Mouse (Mus musculus): ENCODE measurements around the gene Mtmr12. TPM values are rescaled to one million over a fixed set of nuclear protein-coding genes. Genes with fewer than 3 reads are reported as not detected.

Mtmr12 gene
- polyA plus RNA-seq, 1 experiment from 2014 or later: 15.9 TPM

DNA sequence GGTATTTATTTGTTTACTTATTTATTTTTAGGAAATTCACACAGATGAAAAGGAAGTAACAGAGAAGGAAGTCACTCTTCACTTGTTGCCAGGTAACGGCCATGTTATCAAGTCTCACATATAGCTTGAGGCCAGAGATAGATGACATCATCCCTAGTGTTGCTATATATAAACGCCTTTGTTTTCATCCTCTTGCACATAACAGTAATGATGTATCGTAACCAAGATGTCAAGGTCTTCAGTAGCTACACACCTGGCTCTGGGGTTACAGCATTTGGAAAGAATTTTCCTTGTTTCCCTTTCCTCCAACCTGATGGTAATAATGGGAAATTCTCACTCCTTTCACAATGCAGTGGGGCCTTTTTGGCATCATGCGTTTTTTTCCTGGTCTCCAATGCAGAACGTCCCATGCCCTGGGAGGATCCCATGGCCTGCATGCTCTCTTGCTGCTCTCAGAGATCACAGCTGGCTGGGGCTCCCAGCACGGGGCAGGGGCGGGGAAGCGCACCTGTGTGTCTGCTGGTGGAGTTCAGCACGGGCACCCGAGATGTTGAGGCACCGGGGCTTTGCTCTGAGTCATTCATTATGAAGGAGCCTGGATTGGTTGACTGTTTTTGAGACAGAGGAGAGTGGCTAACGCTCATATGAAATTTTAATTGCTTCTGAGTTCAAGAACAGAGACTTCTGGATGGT is 25.6 kb downstream of the Mtmr12 start:
- H3K4me3 ChIP-seq: no peak overlapping the region
- no peaks in the 10 kb centered on the region for H3K9me3 ChIP-seq
- WGBS: 70% methylated on average over 12 of the region's 12 CpGs
- peaks cover 15% of the 10 kb centered on the region for H3K27me3 ChIP-seq (ENCODE audit: poor library complexity, severe bottlenecking)
- peak overlapping the region; percentile 67; the same call in 1 of the 2 replicates for H3K27ac ChIP-seq
- no peak for DNase-seq (ENCODE audit: extremely low spot score, low spot score)
- peaks cover 36% of the 10 kb centered on the region for H3K4me1 ChIP-seq
- peaks cover 27% of the 10 kb centered on the region for H3K36me3 ChIP-seq (replicated peaks)

DNA sequence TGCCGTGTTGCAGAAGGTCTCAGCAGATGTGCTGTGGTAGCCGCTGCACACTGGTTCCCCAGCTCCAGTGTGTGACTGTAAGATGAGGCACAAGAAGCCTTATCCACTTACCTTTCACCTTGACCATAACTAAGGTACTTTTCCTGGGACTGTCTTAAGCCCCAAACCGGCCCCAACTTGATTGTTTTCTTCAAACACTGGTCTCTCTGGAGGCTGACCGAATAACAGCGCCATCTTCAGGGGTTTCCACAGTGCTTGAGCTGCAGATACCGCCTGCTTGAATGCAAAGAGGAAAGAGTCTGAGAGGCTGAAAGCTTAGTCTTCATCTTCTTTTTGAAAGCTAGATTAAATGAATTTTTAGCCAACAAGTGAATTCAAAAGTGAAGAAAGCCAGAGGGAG is 26.6 kb downstream of the Mtmr12 start:
- DNase-seq (ENCODE audit: extremely low spot score, low spot score): no peak
- H3K27me3 ChIP-seq (ENCODE audit: poor library complexity, severe bottlenecking): 0 out of 2 replicates have a peak, but pooled peaks cover 5% of the 10 kb centered on the region
- 85% methylated on average over 6 of the region's 6 CpGs for WGBS

GRCm38 (mm10) chr15:12232429-12232828 is 27.6 kb downstream of the Mtmr12 start:
- peaks cover 35% of the 10 kb centered on the region for H3K4me1 ChIP-seq
- H3K9me3 ChIP-seq: no peaks in the 10 kb centered on the region
- DNase-seq (ENCODE audit: extremely low spot score, low spot score): no peak
- 85% methylated on average over 11 of the region's 11 CpGs for WGBS
- H3K4me3 ChIP-seq: no peak overlapping the region
- peaks cover 47% of the 10 kb centered on the region for H3K36me3 ChIP-seq (replicated peaks)
- 0 out of 2 replicates have a peak overlapping the region, but pooled peaks have one; percentile 25 for H3K27ac ChIP-seq
- no peaks in the 10 kb centered on the region for H3K27me3 ChIP-seq (ENCODE audit: poor library complexity, severe bottlenecking)

More for the DNA sequence above, 26.6 kb downstream of the Mtmr12 start:
- peaks cover 37% of the 10 kb centered on the region for H3K36me3 ChIP-seq (replicated peaks)
- H3K4me1 ChIP-seq: peaks cover 35% of the 10 kb centered on the region
- H3K27ac ChIP-seq: no peak overlapping the region
- H3K4me3 ChIP-seq: no peak overlapping the region
- H3K9me3 ChIP-seq: no peaks in the 10 kb centered on the region

DNA sequence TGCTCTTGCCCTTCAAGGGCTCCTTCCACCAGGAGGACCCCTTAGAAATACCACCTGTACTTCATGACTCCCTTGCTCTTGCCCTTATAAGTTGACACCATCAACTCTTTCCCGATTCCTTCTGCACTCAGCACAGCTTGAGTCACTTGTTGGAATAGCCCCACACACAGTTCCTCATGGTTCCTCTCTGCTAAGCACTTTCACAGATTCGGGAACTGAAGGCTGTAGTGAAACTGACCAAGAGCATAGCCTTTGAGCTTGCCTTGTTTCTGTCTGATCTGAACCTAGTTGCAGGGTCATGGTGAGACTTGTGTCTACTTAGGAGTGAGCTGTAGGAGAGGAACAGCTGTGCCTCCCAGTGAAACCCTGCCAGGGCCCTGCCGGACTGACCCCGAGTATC is 28.2 kb downstream of the Mtmr12 start:
- DNase-seq (ENCODE audit: extremely low spot score, low spot score): no peak
- H3K4me3 ChIP-seq: no peak overlapping the region
- no peaks in the 10 kb centered on the region for H3K9me3 ChIP-seq
- 94% methylated on average over 4 of the region's 4 CpGs for WGBS
- no peak overlapping the region for H3K27ac ChIP-seq
- H3K4me1 ChIP-seq: peaks cover 33% of the 10 kb centered on the region
- no peaks in the 10 kb centered on the region for H3K27me3 ChIP-seq (ENCODE audit: poor library complexity, severe bottlenecking)
- H3K36me3 ChIP-seq (replicated peaks): peaks cover 53% of the 10 kb centered on the region

- Histone ChIP-seq H3K9me3 (no peaks in the 10 kb centered on the region), H3K4me1 (peaks cover 17% of the 10 kb centered on the region), H3K4me3 (no peak overlapping the region), H3K36me3 (replicated peaks) (peaks cover 73% of the 10 kb centered on the region), H3K27me3 (ENCODE audit: poor library complexity, severe bottlenecking) (no peaks in the 10 kb centered on the region), H3K27ac (no peak overlapping the region)
- WGBS: 30% methylated on average over 1 of the region's 1 CpGs
- no peak for DNase-seq (ENCODE audit: extremely low spot score, low spot score)
Measured at GRCm38 (mm10) chr15:12235559-12235958, 30.7 kb downstream of the Mtmr12 start.

DNA sequence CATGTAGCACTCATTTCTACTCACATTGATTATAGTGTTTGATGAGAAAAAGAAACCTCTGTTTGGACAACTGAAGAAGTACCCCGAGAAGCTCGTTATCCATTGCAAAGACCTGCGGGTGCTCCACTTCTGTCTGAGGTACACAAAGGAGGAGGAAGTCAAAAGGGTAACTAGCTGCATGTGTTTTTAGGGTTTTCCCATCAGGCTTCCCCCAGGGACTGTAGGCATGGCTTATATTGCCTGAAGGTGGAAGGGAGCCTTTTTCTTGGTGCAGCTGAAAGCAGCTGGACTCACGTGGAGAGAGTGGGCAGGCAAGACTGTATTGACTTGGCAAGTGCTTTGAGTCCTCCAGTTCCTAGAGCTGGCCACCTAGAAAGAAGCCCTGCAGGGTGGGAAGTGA is 31.2 kb downstream of the Mtmr12 start:
- H3K9me3 ChIP-seq: no peaks in the 10 kb centered on the region
- H3K27me3 ChIP-seq (ENCODE audit: poor library complexity, severe bottlenecking): no peaks in the 10 kb centered on the region
- no peak for DNase-seq (ENCODE audit: extremely low spot score, low spot score)
- H3K36me3 ChIP-seq (replicated peaks): peaks cover 73% of the 10 kb centered on the region
- peaks cover 14% of the 10 kb centered on the region for H3K4me1 ChIP-seq
- H3K4me3 ChIP-seq: no peak overlapping the region
- WGBS: 59% methylated on average over 4 of the region's 4 CpGs
- H3K27ac ChIP-seq: no peak overlapping the region

DNA sequence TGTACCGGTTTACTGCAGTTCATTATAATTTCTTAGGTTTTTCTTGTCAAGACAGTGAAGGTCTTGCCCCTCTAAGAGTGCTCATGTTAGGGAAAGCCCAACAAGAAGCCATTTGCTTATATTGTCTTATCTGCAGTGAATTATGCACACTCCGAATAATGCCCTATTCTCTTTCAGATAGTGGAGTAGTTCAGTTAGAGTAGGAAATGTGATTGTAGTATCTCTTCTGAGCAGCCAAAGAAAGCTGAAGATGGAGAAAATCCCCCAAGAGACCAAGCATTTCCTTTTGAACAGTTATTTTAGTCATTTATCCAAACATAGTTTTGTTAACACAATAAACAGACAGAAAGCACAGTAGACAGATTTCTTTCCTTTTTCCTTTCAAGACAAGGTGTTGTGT is 32.1 kb downstream of the Mtmr12 start:
- H3K4me3 ChIP-seq: no peak overlapping the region
- H3K4me1 ChIP-seq: peaks cover 9% of the 10 kb centered on the region
- H3K36me3 ChIP-seq (replicated peaks): peaks cover 71% of the 10 kb centered on the region
- DNase-seq (ENCODE audit: extremely low spot score, low spot score): no peak
- no peak overlapping the region for H3K27ac ChIP-seq
- H3K9me3 ChIP-seq: no peaks in the 10 kb centered on the region
- 96% methylated on average over 2 of the region's 2 CpGs for WGBS
- H3K27me3 ChIP-seq (ENCODE audit: poor library complexity, severe bottlenecking): no peaks in the 10 kb centered on the region

DNA sequence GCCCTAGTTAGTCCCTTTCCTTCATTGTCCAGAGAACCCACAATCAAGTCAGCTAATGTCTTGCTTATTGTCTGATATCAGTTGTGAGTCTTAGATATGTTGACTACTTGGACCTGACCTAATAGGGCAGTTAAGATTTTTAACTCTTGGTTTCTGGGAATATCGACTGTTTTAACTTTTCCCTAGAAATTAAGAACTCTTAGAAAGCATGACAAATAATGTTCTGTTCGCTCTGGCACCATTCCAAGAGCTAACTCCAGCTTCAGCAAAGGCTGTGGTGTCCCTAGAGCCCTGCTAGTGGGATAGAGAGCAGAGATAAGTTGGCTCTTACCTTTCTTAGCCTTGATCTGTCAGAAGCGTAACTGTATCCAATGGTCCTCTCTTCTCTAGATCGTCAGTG is 32.7 kb downstream of the Mtmr12 start:
- Histone ChIP-seq H3K4me3 (no peak overlapping the region), H3K27me3 (ENCODE audit: poor library complexity, severe bottlenecking) (no peaks in the 10 kb centered on the region), H3K4me1 (0 out of 2 replicates have a peak, but pooled peaks cover 4% of the 10 kb centered on the region), H3K27ac (no peak overlapping the region), H3K9me3 (no peaks in the 10 kb centered on the region), H3K36me3 (replicated peaks) (peaks cover 65% of the 10 kb centered on the region)
- WGBS: 91% methylated on average over 4 of the region's 4 CpGs
- no peak for DNase-seq (ENCODE audit: extremely low spot score, low spot score)

DNA sequence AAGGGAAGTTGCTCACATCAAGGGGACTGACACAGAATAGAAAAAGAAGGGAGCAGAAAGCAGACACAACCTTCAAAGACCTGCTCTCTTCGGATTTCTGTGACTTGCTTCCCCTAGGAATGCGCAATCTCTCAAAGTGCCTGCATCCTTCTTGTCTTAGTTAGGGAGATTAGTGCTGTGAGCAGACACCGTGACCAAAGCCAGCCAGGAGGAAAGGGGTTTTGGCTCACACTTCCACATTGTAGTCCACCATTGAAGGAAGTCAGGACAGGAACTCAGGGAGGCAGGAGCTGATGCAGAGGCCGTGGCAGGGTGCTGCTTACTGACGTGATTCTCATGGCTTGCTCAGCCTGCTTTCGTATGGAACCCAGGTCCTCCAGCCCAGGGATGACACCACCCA is 33.5 kb downstream of the Mtmr12 start:
- Histone ChIP-seq H3K27ac (no peak overlapping the region), H3K4me3 (no peak overlapping the region), H3K9me3 (no peaks in the 10 kb centered on the region), H3K4me1 (0 out of 2 replicates have a peak, but pooled peaks cover 4% of the 10 kb centered on the region), H3K27me3 (ENCODE audit: poor library complexity, severe bottlenecking) (no peaks in the 10 kb centered on the region), H3K36me3 (replicated peaks) (peaks cover 57% of the 10 kb centered on the region)
- DNase-seq (ENCODE audit: extremely low spot score, low spot score): no peak
- 85% methylated on average over 6 of the region's 6 CpGs for WGBS

- no peak overlapping the region for H3K27ac ChIP-seq
- H3K4me1 ChIP-seq: peaks cover 2% of the 10 kb centered on the region; the same call in 1 of the 2 replicates
- H3K27me3 ChIP-seq (ENCODE audit: poor library complexity, severe bottlenecking): no peaks in the 10 kb centered on the region
- no peaks in the 10 kb centered on the region for H3K9me3 ChIP-seq
- no peak for DNase-seq (ENCODE audit: extremely low spot score, low spot score)
- WGBS: 94% methylated on average over 3 of the region's 3 CpGs
- H3K4me3 ChIP-seq: no peak overlapping the region
- peaks cover 54% of the 10 kb centered on the region for H3K36me3 ChIP-seq (replicated peaks)
Measured at GRCm38 (mm10) chr15:12240705-12241328, 36.0 kb downstream of the Mtmr12 start.

DNA sequence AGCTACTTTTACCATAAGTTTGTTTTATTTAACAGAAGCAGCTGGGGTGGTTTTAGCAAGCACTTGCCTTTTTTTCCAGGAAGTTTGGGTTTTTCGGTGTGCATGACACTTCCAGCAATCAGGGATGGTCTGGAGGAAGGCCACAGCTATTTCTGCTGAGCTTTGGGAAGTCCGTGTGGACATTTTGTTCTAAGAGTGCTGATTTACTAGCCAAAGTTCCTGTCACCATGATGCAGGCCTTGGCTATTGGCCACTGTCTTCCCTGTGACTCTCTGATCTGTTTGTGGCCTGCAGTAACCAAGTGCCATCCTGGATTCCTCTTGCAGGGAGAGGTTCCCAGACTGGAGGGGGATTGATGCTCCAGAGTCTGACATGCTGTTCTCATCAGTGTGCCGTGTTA is 39.0 kb downstream of the Mtmr12 start:
- Histone ChIP-seq H3K36me3 (replicated peaks) (peaks cover 24% of the 10 kb centered on the region), H3K4me1 (peaks cover 26% of the 10 kb centered on the region), H3K4me3 (no peak overlapping the region), H3K9me3 (no peaks in the 10 kb centered on the region), H3K27me3 (ENCODE audit: poor library complexity, severe bottlenecking) (no peaks in the 10 kb centered on the region), H3K27ac (no peak overlapping the region)
- 94% methylated on average over 3 of the region's 3 CpGs for WGBS
- DNase-seq (ENCODE audit: extremely low spot score, low spot score): no peak

DNA sequence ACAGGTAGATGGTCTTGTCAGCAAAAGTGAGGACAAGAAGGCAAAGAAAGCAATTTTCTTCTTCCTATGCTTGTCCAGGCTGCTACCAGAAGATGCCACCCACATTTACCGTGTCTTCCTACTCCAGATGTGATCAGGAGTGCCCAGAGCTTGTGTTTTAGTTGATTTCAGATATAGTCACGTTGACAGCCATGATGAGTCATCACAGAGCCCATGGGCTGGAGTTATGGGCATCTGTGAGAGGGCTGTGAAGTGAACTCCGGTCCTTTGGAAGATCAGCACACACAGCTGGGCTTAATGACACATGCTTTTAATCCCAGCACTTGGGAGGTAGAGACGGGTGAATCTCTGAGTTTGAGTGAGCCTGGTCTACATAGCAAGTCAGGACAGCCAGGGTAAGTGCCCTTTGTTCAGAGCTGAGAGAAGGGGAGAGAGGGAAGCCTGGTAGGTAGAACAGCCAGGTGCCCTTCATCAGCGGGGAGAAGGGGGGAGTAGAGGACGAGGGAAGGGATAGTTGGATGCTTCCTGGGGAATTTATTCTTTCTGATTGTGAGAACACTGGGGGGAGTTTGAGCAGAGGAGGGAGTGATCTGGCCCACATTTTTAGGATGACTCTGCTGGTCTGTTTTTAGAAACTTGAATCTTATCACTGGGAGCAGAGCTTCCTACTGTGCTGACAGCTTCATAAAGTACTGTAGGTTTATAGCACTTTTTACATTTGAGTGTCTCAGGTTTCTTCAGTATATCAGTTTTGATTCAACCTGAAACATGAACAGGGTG is 40.9 kb downstream of the Mtmr12 start:
- no peaks in the 10 kb centered on the region for H3K27me3 ChIP-seq (ENCODE audit: poor library complexity, severe bottlenecking)
- H3K9me3 ChIP-seq: no peaks in the 10 kb centered on the region
- WGBS: 77% methylated on average over 6 of the region's 6 CpGs
- DNase-seq (ENCODE audit: extremely low spot score, low spot score): no peak
- peaks cover 26% of the 10 kb centered on the region for H3K4me1 ChIP-seq
- peaks cover 12% of the 10 kb centered on the region for H3K36me3 ChIP-seq (replicated peaks)
- H3K4me3 ChIP-seq: no peak overlapping the region
- no peak overlapping the region for H3K27ac ChIP-seq

Measured in forebrain, embryonic 10.5 days (tissue).